Mouse (Mus musculus) erythroblast, adult 5-6 weeks (primary cell): ENCODE data around the gene Neb. TPM values are rescaled to one million over a fixed set of nuclear protein-coding genes. Genes with fewer than 3 reads are reported as not detected.

Experiments used
- ATAC-seq: replicated peaks from 2 replicates; pipeline ENCODE4 v1.8.0; 2016; ENCODE audit warnings: moderate number of reproducible peaks, mild to moderate bottlenecking, moderate TSS enrichment, inconsistent platforms; ENCODE audit not compliant: poor library complexity, low FRiP score, severe bottlenecking
- total RNA-seq, 2 experiments: library from RNA; stranded (forward) in 1 of 2; stranded (reverse) in 1 of 2; fragments of 150-400 nt in 1 of 2; fragments of 200-764, 138-1000 nt in 1 of 2; gene quantifications; 2 replicates each; pipeline versions ENCODE4 v1.2.3 to v1.2.4; 2015 to 2017; ENCODE audit warnings: low replicate concordance in 2 of 2

Neb gene
- total RNA-seq (2015; ENCODE audit: low replicate concordance) (not detected in 2 replicates), total RNA-seq (2017; ENCODE audit: low replicate concordance) (not detected in 2 replicates)

DNA sequence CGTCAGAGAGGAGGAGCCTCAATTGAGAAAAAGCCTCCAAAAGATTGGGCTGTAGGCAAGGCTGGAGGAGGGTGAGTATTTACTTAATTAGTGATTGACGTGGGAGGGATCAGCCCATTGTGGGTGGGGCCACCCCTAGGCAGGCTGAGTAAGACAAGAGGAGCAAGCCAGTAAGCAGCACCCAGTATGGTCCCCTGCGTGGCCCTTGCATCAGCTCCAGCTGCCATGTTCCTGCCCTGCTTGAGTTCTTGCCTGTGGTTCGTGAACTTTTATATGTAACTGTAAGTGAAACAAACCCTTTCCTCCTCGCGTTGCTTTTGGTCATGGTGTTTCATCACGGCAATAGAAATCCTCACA lies at the start of gene Neb:
Gene Neb, minus strand, starts transcription at position 27 of the 357 bp plus-strand sequence.
- no peak for ATAC-seq

DNA sequence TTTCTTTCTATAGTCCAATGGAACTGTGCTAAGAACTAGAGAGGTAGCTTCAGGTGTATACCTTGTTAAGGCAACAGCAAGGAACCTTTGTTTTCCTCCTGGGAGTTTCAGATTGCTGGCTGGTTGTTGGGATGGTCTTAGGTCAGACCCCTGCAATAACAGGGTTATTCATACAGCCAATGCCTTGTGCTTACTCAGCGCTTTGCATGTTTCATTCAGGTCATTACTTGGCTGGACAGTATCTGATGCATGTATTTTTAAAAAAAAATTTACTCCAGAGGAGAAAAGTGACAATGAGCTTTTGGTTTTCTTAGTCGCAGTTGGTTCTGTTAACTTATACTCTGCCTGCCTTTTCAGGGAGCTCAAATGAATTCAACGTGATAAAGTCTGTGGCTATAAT lies 49.1 kb upstream of the Neb start:
- ATAC-seq, result no peak

DNA sequence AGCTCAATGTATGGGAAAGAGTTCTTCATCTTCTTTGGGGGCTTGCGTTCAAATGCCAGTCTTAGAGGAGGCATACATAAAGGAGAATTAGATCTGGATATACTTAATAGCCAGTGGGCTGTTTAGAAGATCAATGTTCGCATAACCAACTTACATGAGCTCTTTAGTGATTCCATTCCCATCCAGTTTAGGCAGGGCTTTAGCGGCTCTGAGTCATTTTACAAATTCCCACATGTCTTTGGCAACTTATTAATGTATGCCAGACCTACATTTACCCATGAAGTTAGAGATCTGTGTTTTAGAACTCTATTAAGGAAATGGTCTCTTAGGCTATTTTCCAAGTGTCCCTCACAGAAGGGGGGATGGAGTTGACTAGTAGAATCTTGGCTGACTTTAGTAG lies 47.8 kb upstream of the Neb start:
- no peak for ATAC-seq

DNA sequence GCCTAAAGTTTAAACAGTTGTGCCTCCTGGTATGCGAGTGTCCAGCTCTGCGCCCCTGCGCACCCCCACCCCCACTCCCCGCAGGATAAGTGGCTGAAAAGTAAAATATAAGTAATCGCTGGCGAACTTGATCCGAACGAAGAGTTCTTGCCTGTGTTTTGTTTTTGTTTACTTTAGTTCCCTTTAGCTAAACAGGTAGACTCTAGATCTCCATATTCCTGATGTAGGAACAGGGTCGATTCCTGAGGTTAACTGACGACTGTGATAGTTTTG lies 47.2 kb upstream of the Neb start:
- ATAC-seq, result no peak

DNA sequence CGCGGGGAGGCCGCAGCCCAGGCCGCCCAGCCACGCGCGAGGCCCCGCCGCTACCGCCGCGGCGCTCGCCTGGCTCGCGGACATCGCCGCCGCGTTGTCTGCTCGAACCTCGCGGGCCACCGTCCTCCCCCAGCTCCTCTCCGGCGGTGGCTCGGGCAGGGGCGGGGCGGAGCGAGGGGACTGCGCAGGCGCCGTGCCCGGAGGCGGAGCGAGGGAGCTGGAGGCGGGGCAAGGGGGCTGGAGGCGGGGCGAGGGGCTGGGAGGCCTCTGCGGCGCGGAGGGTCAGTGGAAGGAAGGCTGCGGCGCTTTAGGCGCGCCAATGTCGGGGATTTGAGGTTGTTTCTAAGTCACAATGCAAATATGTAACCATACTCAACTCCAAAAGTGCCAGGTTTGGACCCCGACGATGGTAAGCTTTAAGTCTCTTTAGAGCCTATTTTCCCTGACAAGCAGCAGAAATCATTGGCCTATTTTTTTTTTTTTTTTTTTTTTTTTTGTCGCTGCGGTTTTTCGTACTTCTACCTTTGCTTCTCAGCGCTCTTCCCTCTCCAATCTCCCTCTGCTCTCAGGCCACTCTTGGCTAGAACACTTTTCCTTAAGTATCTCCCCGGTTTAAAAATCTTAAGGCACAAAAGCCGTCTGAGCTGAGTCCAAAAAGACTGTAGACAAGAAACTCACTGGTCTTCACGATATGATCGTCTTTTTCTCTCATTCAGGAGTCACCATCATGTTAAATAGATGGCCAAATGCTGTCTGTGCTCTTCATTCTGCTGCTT lies 46.7 kb upstream of the Neb start, which contains the start of gene Arl5a:
Gene Arl5a, minus strand, starts transcription at position 155 of the 776 bp plus-strand sequence.
- ATAC-seq, result peak; percentile 96

DNA sequence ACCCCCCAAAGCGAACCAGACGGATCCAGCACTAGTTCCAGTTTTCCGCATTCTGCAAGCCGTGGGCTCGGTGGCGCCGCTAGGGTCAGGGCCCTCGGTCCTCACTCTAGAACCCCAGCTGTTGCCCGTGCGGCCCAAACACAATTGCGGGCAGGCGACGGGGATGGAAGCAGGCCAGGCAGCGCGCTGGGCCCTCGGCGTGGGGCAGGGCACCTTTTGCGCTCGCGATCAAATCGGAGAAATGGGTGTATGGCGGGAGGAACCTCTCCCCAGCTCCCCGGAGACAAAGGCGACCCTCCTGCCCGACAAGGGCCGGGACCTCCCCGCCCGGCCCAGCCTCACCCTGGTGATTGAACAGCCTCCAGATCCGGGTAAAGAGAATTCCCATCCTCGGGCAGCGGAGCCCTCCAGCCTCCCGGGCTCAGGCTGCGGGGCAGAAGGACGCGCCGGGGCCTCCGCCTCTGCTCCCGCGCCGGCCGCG lies 46.0 kb upstream of the Neb start:
- peak; percentile 75 for ATAC-seq

DNA sequence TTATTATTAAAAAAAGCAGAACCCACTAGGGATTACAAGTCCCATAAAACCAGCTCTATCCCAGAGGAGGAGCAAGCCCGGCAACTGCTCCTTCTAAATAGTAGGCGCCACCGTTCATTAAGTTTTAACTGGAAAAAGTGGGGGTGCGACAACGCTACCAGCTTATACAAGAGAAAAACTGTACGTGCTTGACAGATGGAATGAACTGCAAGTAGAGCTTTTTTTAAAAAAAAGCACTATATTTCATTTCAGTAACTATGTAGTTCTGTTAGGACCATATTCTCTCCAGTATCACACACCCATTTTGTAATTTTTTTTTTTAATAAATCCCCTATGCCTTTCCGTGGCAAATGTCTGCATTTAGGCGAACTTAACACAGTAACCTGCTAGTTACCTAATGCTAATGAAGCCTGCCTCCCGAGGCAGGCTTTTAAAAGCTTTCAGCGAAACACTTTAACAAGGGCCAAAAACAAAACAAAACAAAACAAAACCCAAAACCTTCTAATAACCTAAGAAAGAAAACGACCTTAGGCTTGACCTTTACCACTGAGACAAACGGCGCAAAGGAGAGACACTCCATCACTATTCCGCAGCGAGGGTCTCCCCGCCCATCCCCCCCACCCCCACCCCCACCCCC lies 45.5 kb upstream of the Neb start:
- ATAC-seq, result no peak

DNA sequence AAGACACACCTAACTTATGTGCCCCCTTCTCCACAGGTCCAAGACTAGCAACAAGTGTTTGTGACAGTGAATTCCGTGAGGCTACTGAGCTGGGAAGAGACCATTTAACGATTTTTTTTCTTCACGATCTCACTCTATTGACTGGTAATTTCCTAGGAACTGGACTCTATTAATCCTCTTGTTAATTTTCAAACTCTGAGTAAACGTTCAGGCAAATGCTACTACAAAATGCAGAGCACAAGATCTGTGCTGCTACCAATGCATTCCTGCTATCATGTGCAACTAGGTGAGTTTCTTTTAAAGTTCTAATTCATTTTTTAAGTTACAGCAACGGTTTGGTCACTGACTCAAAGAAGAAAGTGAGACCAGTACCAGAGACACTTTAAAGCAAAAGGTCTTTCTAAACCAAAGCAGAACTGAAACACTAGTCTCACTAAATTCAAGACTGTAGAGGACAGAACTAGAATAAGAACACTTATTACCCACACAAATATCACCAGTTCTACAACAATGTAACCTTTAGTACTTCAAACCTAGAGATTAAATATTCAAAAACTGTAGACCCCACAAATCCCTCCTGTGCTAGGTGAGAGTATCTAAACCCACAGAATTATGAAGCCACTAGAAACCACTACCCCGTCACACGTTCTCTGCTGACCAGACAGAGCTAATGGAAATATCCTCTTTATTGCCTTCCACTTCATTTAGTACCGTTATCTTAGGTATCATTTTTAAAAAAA lies 44.8 kb upstream of the Neb start:
- ATAC-seq, result no peak

DNA sequence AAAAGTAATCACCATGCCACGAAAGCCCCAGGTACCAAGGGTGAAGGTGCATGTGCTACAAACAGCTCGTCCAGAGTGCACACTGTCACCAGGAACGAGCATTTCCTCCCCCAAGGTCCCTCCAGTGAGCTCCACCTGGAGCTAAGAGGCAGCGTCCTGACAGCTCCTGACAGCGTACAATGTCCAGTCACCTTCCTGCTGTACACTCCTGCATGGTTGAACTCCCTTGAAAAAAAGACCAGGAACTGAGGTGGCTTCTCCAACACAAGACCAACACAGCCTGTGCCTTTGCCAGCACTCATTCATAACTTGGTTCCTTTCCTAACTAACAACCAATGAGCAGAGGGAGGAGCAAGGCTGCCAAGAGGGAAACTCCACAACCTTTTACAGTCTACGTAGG lies 42.9 kb upstream of the Neb start:
- ATAC-seq, result no peak

DNA sequence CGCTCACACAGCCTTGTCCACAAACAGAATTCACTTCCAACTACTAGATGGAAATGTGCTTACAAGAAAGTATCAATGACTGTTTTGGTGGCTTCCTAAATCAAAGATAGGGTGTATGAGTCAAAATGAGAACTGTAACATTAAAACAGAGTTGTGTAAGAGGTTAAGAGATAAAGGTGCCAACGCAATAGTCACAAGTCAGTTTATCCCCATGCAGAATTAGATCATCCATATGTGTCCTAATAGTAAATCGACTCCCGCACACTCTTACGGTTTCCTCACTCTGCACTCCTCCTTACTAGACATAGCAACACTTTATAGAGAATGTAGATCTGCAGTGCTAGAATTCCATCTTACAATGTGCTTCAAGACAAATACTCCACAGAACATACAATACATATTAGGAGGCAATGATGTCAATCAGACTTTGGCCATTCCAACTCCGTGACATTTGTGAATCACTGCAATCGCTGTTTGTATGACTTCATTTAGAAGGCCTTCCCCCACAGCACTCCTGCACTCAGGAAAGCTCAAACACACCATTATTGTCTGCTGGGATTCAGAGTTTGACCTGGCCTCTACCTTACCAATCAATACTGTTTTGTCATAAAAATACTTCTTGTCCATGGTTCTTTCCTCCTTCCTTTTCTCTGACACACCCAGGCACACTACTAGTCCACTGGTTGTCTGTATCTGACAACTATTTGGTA lies 41.9 kb upstream of the Neb start:
- ATAC-seq, result no peak

DNA sequence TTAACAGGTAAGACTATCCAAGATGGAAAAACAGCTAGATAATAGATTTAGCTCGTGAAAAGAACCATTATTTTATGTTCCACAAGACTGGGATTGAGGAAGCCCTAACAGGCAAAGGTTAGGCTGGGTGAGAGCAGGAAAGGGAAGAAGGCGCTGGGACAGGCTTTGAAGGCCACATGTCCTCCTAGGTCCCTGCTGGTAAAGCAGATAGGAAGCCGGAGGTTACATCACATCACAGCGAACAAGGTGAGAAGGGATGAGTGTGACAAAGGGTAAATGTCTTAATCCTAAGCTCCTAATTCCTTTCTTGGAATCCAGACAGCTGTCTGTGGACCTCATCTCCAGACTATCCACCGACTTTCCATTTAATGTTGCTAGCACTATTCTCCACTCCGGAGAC lies 41.0 kb upstream of the Neb start:
- ATAC-seq, result no peak

DNA sequence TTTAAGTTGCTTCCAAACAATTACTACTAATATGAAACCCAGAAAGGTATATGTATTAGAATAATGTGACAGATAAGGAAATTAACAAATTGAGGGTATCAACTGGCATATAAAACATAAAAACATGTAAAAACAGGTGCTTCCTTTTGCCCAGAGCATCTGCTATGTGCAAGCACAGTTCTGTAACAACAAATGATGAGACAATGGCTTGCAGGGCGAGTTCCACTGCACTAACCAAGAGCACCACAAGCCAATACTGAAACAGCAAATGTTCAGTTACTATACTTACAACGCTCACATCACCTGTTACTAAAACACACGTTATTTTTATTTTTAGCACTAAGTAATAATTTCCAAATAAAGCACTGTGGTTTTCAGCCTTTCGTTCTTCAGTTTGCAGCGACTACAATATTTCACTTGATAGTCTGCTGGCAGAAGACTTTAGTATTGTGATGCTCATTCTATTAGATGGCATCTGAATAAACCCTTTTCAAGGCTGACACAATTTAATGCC lies 34.3 kb upstream of the Neb start:
- no peak for ATAC-seq

DNA sequence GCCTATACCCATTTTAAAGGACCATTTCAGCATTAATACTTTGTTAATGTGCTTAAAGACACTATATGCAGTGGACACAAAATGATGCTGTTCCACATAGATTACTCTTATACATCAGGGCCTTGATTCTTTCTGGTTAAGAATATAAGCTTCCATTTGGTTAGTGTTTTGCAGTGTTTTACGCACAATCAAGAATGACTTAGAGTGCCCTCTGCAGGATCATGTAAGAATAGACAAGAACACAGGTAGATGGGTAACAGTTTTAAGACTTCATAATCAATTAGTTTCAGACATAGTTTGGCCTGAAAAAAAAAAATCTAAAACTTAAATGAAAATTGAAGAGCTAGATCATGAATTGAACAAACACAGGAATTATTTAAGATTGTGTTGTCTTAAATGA lies 28.2 kb upstream of the Neb start:
- ATAC-seq, result no peak

DNA sequence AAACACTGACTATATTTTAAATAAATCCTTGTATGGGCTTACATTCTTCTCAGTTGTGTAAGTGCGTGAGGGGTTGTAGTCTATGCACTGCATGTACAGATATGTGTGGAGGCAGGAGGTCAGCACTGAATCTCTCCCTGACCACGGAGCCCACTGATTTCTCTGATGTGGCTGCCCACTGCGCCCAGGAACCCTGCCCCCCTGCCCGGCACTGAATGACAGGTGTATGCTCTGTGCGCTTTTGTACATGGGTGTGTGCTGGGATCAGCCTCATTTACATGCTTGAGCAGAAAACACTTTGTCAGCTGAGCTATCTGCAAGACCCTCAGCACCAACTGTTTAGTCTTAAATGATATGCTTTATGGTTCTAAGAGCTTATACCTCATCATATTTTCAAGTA lies 27.0 kb upstream of the Neb start:
- no peak for ATAC-seq

DNA sequence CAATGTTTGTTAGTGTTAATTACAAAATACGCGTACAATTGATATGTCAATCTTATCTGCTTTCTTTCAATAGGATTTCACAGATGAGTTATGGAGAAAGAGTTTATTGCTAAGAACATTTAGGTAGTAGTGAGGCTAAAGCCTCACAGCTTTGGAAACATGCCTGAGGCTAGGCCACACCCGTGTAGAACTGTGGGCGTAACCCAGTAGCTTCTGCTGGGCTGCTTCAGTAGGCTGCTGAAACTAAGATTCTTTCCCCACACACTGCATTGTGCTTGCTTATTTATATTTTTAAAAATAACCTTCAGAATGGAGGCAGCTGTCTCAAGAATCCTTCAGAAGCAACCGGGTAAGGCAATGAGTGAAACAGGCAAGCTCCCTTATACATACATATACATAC lies 16.3 kb upstream of the Neb start:
- no peak for ATAC-seq

DNA sequence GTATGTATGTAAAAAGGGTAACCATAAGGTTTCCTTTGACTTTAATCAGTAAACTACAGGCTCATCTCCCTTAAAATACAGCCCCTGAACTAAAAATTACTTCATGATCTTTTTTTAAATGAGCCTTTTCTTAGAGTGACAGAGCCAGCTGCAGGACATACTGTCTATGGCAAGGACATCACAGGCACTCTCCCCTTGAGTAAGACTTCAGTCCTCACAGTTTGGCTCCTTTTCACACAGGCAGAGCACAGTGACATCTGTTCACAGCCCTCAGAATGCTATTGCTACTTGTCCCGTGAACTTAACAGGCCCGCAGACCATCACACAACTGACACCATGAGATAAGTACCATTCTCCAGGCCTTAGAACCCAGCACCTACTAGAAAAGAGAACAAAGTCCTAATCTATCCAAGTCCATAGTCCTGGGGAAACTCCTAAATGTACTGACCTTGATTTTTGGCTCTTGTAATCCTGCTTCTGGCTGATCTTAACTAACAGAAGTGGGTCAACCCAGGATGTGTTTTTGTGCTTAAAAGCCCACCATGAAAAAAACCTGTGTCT lies 12.2 kb upstream of the Neb start:
- ATAC-seq, result no peak

DNA sequence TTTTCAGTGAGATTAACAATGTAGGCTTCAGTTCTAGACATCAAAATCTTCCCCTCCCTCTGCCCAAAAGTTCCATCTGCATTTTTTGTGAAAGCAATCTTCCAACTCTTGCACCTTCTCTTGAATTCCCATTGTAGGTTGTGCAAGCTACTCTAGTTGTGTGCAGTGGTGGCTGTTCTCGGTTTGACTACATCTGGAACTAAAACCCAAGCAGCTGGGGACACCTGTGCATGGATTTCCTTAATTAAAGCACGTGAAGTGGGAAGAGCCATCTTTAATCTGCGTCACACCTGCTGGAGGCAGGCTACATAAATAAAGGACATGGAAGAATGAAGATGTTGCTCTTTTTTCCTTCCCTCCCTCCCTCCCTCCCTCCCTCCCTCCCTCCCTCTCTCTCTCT lies 11.7 kb upstream of the Neb start:
- no peak for ATAC-seq

DNA sequence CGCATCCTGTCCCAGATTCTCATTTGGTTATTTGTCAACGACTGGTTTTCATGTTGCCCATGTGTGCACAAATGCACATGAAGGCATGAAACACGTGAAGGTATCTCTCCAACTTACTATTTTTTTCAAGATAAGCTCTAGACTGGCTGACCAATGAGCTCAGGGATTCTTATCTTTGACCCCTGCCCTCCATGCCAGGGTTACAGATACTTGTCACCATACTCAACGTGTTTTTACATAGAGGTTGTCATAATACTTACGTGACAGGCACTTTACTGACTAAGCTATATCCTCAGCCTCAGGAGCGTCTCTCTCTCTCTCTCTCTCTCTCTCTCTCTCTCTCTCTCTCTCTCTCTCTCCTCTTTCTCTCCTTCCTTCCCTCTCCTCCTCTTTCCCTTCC lies 8.2 kb upstream of the Neb start:
- ATAC-seq, result no peak

DNA sequence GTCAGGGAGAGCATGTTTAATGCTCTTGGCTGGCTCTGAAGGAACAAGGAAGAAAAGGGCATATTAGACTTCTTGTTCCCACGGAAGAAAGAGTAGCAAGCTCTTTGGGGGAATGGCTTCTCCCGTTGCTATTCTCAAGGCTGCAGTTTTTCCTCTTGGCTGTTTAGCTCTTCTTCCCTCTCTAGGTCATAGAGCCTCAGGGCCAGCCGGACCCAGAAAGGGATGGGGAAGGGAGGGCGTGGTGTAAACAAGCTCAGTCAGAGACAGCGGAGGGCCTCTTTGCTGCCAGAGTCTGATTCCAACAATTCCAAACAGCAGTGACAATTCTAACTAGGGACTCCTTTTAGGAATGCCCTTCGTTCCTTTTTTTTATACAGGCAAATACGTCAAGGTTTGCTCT lies 7.8 kb upstream of the Neb start:
- ATAC-seq, result no peak

DNA sequence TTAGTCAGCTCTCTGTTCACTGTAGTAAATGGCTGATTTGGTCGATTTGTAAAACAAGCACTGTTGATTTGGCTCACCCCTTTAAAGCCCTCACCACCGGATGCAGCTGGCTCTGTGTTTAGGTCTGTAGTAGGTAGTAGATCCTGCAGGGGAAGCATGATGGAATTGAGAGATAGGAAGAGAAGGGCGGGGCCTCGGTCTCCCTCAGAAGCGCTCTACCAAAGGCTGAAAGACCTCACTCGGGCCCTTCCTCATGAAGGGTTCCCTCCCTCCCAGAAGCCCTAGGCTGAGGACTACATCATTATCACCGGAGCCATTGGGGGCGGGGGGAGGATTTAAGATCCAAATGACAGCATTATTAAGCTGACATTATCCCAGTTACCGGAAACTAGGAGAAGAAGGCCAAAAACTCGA lies 581 bp upstream of the Neb start:
- no peak for ATAC-seq
